Mouse (Mus musculus) liver, embryonic 14.5 days (tissue): Measurements from ENCODE around the gene Fuz. TPM values are rescaled to one million over a fixed set of nuclear protein-coding genes. Genes with fewer than 3 reads are reported as not detected.

Experiments
- ATAC-seq: fragments of 200-750 bp; cut with Nextera tagmentation; 2 replicates; pipeline ENCODE4 v1.8.0; 2017; ENCODE audit warnings: moderate number of reproducible peaks, mild to moderate bottlenecking, moderate library complexity; ENCODE audit not compliant: insufficient read depth
- DNase-seq, 3 experiments: peaks; one replicate each; pipeline ENCODE4 v3.0.0-alpha.2; 2012 to 2013; ENCODE audit warnings: low read depth in 3 of 3, low spot score in 3 of 3
- H3K27ac ChIP-seq: fragments of 300-500 bp; sonication (generic); 2 replicates; pipeline ENCODE4 v1.5.1; 2014; ENCODE audit warnings: moderate library complexity, mild to moderate bottlenecking, control low read depth, inconsistent platforms
- H3K27me3 ChIP-seq: fragments of 300-500 bp; sonication (generic); 2 replicates; pipeline ENCODE4 v1.6.1; 2014; ENCODE audit warnings: mild to moderate bottlenecking, low read length, moderate library complexity; ENCODE audit not compliant: control insufficient read depth, insufficient read depth
- H3K36me3 ChIP-seq: fragments of 300-500 bp; sonication (generic); replicated peaks from 2 replicates; pipeline ENCODE4 v1.6.1; 2014; ENCODE audit warnings: low read depth; ENCODE audit not compliant: control insufficient read depth, insufficient read depth
- H3K4me1 ChIP-seq, 2 experiments: fragments of 200-500 bp in 1 of 2; fragments of 300-500 bp in 1 of 2; sonication (generic) in 1 of 2; replicated peaks; 2 replicates each; pipeline ENCODE4 v1.6.1; 2012 to 2014; ENCODE audit warnings: antibody characterized with exemption in 1 of 2, inconsistent platforms in 1 of 2, low read length in 1 of 2; ENCODE audit not compliant: control insufficient read depth in 2 of 2, insufficient read depth in 2 of 2
- H3K4me2 ChIP-seq: fragments of 300-500 bp; sonication (generic); 2 replicates; pipeline ENCODE4 v1.6.1; 2014; ENCODE audit warnings: low read depth, mild to moderate bottlenecking, control low read depth, moderate library complexity
- H3K4me3 ChIP-seq, 2 experiments: fragments of 200-500 bp in 1 of 2; fragments of 300-500 bp in 1 of 2; sonication (generic) in 1 of 2; 2 replicates each; pipeline ENCODE4 v1.5.1; 2012 to 2014; ENCODE audit warnings: low read depth in 2 of 2, low read length in 2 of 2, mild to moderate bottlenecking in 2 of 2, control low read depth in 1 of 2, inconsistent platforms in 1 of 2, moderate library complexity in 1 of 2; ENCODE audit not compliant: insufficient read depth in 1 of 2
- H3K9ac ChIP-seq: fragments of 300-500 bp; sonication (generic); replicated peaks from 2 replicates; pipeline ENCODE4 v1.6.1; 2014; ENCODE audit warnings: mild to moderate bottlenecking, control low read depth, moderate library complexity
- H3K9me3 ChIP-seq: fragments of 300-500 bp; sonication (generic); 2 replicates; pipeline ENCODE4 v1.6.1; 2016; ENCODE audit warnings: low read length, mixed read lengths; ENCODE audit not compliant: control insufficient read depth
- CTCF ChIP-seq: IDR thresholded peaks from 2 replicates; pipeline ENCODE4 v1.5.1; 2016; ENCODE audit warnings: antibody characterized with exemption, low read depth, control low read depth
- EP300 ChIP-seq: IDR thresholded peaks from 2 replicates; pipeline ENCODE4 v1.6.1; 2016; ENCODE audit warnings: antibody characterized with exemption, low read depth
- WGBS: fragments of 180-500 bp; shearing (Covaris S2); extraction: QIAGEN DNeasy Blood & Tissue Kit; methylation state at CpG from one replicate; pipeline ENCODE4 v1.1.7; 2014; ENCODE audit not compliant: insufficient replicate concordance; 5-methylcytosine and 5-hydroxymethylcytosine counted together
- polyA plus RNA-seq, 2 experiments: library from polyadenylated mRNA; depleted of rRNA in 1 of 2; stranded (reverse) in 1 of 2; unstranded in 1 of 2; fragments of >200 nt; fragmentation: Nextera tagmentation in 1 of 2; extraction: Ambion mirVana in 1 of 2; gene quantifications; 2 replicates each; pipeline versions ENCODE4 v1.2.1 to v1.2.3; 2012 to 2014

The Fuz gene
- polyA plus RNA-seq, 2 experiments = 5.0 to 5.9 TPM

DNA sequence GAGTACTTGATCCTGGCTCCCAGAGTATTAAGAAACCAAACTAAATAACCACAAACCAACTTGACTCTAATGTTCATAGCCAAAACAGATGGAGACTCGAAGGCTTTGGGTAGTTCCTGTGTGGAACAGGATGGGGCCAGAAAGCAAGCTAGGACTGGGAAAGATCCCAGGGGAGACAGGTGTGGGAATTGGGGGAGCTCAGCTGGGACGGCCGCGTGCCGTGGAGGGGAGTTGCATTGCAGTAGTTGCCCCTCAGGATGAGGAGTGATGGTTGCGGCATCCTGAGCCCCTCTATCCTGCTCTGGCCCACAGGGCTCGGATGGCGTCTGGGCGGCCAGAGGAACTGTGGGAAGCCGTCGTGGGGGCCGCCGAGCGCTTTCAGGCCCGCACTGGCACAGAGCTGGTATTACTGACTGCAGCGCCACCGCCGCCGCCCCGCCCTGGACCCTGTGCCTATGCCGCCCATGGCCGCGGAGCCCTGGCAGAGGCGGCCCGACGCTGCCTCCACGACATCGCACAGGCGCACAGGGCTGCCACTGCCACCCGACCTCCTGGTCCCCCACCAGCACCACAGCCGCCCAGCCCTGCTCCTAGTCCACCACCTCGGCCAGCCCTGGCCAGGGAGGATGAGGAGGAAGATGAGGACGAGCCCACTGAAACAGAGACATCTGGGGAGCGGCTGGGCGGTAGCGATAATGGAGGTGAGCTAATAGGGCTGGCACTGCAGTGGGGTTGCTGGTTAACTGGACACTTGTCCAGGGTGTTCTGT, 43.4 kb upstream of the Fuz start:
- Histone ChIP-seq H3K9ac (no peak overlapping the region), H3K4me1 (peaks cover 38 to 39% of the 10 kb centered on the region in 2 experiments), H3K27ac (no peak overlapping the region), H3K4me3 (no peak overlapping the region), H3K9me3 (no peaks in the 10 kb centered on the region), H3K36me3 (no peaks in the 10 kb centered on the region), H3K27me3 (no peaks in the 10 kb centered on the region), H3K4me2 (no peak overlapping the region)
- no peak for TF ChIP-seq EP300
- TF ChIP-seq CTCF = no peak
- WGBS = 84% methylated on average over 36 of the region's 36 CpGs
- ATAC-seq (no peak), DNase-seq (no peak)

DNA sequence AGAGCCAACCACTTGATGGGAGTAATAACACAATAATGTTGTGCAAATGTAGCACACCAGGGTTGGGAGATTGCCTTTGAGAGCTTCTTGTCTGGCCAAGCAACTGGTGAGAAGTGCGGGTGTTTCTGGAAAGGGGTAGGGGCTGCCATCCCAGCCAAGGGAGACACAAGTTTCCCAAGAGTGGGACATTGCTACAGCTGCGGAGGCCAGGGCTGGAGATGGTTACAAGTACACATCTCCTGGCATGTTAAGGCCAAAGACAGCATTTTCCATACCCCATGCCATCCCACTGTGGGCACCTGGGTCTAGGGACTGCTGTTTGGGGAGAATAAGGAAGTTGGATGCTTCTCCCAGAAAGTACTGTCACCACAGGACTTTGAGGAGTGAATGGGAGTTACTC, 42.8 kb upstream of the Fuz start:
- H3K36me3 ChIP-seq = no peaks in the 10 kb centered on the region
- DNase-seq (no peak), ATAC-seq (no peak)
- H3K27ac ChIP-seq = no peak overlapping the region
- no peak overlapping the region; the same call in 1 of the 2 replicates for H3K9ac ChIP-seq
- peaks cover 33 to 37% of the 10 kb centered on the region in 2 experiments for H3K4me1 ChIP-seq
- H3K27me3 ChIP-seq = no peaks in the 10 kb centered on the region
- H3K9me3 ChIP-seq = no peaks in the 10 kb centered on the region
- peak overlapping the region; percentile 83 for H3K4me2 ChIP-seq
- no peak overlapping the region for H3K4me3 ChIP-seq
- WGBS = 85% methylated on average over 2 of the region's 2 CpGs
- TF ChIP-seq EP300 (no peak), CTCF (no peak)

DNA sequence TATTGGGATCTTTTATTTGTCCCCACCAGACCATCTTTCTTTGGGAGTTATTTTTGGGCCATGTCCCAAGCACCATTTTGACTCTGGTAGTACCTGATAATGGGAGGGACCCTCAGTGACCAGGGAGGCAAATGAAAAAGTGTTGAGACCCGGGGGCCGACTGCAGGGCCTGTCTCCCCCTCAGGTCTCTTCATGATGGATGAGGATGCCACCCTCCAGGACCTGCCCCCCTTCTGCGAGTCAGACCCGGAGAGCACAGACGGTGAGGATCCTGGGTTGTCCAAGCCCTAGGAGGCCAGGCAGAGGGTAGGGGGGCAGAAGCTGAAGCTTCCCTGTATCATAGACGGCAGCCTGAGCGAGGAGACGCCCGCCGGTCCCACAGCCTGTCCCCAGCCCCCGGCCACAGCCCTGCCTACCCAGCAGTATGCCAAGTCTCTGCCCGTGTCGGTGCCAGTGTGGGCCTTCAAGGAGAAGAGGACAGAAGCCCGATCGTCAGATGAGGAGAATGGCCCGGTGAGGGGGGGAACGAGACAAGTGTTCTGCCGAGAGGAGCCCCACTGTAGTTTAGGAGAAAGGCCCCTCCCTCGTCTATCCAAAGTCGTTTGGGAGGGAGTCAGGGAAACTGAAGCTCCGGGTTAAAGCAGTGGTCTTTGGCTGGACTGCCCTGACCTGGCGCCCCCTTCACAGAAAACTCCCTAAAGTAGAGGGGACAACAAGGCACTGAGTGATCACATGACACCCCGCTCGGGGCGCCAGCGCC, 42.1 kb upstream of the Fuz start:
- H3K27me3 ChIP-seq = no peaks in the 10 kb centered on the region
- TF ChIP-seq EP300 (no peak), CTCF (no peak)
- H3K9me3 ChIP-seq = no peaks in the 10 kb centered on the region
- H3K4me1 ChIP-seq = peaks cover 35 to 41% of the 10 kb centered on the region in 2 experiments
- DNase-seq = no peak
- H3K27ac ChIP-seq = peak overlapping the region; percentile 92
- H3K36me3 ChIP-seq = no peaks in the 10 kb centered on the region
- H3K4me3 ChIP-seq = peak overlapping the region; percentile 64 to 65
- peak; percentile 6; the same call in 1 of the 2 replicates for ATAC-seq
- WGBS = 29% methylated on average over 26 of the region's 26 CpGs
- peak overlapping the region; percentile 81 for H3K9ac ChIP-seq
- peak overlapping the region; percentile 83 for H3K4me2 ChIP-seq

DNA sequence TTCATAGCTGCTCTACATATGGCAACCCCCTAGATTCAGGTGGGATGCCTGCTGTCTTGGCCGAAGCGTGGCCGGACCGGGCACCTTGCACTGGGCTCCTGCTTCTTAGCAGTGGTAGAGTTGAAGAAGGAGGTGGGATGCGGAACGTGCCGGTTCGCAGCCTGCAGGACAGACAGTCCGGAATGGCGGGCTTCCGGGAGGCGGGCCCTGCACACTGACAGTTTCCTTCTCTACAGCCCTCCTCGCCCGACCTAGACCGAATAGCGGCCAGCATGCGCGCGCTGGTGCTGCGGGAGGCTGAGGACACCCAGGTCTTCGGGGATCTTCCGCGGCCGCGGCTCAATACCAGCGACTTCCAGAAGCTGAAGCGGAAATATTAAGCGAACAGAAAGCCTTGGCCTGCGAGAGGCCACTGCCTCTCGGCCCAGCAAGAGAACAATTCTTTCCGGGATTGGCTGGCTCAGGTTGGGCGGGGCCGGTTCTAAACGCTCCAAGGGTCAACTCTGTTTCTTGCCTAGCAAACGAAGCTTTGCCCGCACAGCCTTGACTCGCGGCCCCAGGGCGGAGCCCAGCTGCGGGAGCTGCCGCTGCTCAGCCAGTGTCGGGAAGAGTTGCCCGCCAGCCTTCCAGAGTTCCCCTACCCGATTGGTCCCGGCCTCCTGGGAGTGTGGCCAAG, 41.4 kb upstream of the Fuz start:
- DNase-seq (peak; percentile 77 to 85 (median 78)), ATAC-seq (peak; percentile 70)
- no peak for TF ChIP-seq CTCF
- peak; percentile 21; the same call in 1 of the 2 replicates for TF ChIP-seq EP300
- no peaks in the 10 kb centered on the region for H3K27me3 ChIP-seq
- WGBS = 1% methylated on average over 45 of the region's 45 CpGs
- H3K4me1 ChIP-seq = peaks cover 35 to 41% of the 10 kb centered on the region in 2 experiments
- peak overlapping the region; percentile 83 for H3K4me2 ChIP-seq
- H3K9me3 ChIP-seq = no peaks in the 10 kb centered on the region
- no peaks in the 10 kb centered on the region for H3K36me3 ChIP-seq
- peak overlapping the region; percentile 64 to 65 for H3K4me3 ChIP-seq
- H3K27ac ChIP-seq = peak overlapping the region; percentile 92
- H3K9ac ChIP-seq = peak overlapping the region; percentile 81
